Mouse (Mus musculus) cerebellum, adult 2 months (tissue): ENCODE results near the gene Eya3.

Experiments
- CTCF ChIP-seq: fragments of 200-500 bp; IDR thresholded peaks from 2 replicates; pipeline ENCODE4 v1.5.1; 2011; ENCODE audit warnings: low read depth, mild to moderate bottlenecking, control low read depth, low read length, moderate library complexity, borderline replicate concordance; ENCODE audit not compliant: insufficient read depth
- POLR2A ChIP-seq: fragments of 200-500 bp; IDR thresholded peaks from 2 replicates; pipeline ENCODE4 v1.6.1; 2011; ENCODE audit warnings: low read length, control low read depth, borderline replicate concordance; ENCODE audit not compliant: insufficient read depth

DNA sequence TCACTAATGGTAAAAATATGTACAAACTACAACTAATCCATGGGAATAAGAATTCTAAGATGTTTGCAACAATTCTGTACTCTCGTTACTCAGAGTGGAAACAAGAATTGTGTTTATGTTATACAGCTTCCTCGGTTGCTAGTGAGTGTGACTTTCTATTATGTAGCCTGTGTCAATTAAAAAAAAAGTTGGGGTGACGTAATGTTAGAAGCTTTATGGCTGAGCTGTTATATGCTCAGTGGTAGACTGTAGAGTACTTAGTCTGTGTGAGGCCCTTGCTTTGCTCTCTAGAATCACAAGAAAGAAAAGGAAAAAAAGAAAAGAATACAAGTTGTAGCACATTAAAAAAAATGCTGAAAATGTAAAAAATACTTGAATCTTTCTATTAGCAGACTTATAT lies 15.0 kb downstream of the Eya3 start:
- TF ChIP-seq CTCF (no peak), POLR2A (no peak)
